10 mouse cellular contexts compared by ENCODE assay signal in genomic region chr1:64295512-64295945, GRCm38 (mm10).
DNase-seq lines count a peak whose midpoint lies in the region; ATAC-seq lines count a peak whose summit lies in the region.
"Had no signal": no experiment of that assay in that cellular context is flagged by ENCODE, and none has a peak within 500 bp of the region (broad histone marks: within the 10 kb centered on the region; RNA-seq: fewer than 3 reads in every experiment).

No protein-coding gene starts in this region.

- WGBS in midbrain, embryonic 14.5 days = 29% methylated on average over 6 of the region's 6 CpGs
- WGBS in midbrain, embryonic 13.5 days = 40% methylated on average over 6 of the region's 6 CpGs
- 28% methylated on average over 6 of the region's 6 CpGs for WGBS in hindbrain, embryonic 15.5 days
- 45% methylated on average over 6 of the region's 6 CpGs for WGBS in macrophage (ENCODE audit: missing documents)

- H3K9me3 ChIP-seq in midbrain, embryonic 14.5 days (ENCODE audit: control insufficient read depth, low read length) = no peaks in the 10 kb centered on the region
- H3K9me3 ChIP-seq in midbrain, embryonic 13.5 days = no peaks in the 10 kb centered on the region
- H3K9me3 ChIP-seq in hindbrain, embryonic 15.5 days = no peaks in the 10 kb centered on the region
- H3K9me3 ChIP-seq: limb, embryonic 10.5 days had no signal

- DNase-seq in adrenal gland, postnatal 14 days = peak; percentile 43
- no peak for DNase-seq in adrenal gland, postnatal 25 days
- peak; percentile 48 for DNase-seq in midbrain, embryonic 14.5 days
- DNase-seq in frontal cortex, postnatal 14 days (ENCODE audit: low spot score in 2 of 2) = no peak
- no peak for DNase-seq in T-cell, adult 2 months (ENCODE audit: low spot score)

- no peak overlapping the region for H3K4me3 ChIP-seq in midbrain, embryonic 14.5 days (replicated peaks; ENCODE audit: low read depth, low read length)
- no peak overlapping the region for H3K4me3 ChIP-seq in midbrain, embryonic 13.5 days (replicated peaks)
- H3K4me3 ChIP-seq in hindbrain, embryonic 15.5 days = no peak overlapping the region
- H3K4me3 ChIP-seq in macrophage (ENCODE audit: inconsistent target) = no peak overlapping the region
- H3K4me3 ChIP-seq: limb, embryonic 10.5 days; myocyte had no signal

- no peaks in the 10 kb centered on the region for H3K36me3 ChIP-seq in midbrain, embryonic 14.5 days (ENCODE audit: control insufficient read depth, insufficient read depth, low read length)
- no peaks in the 10 kb centered on the region for H3K36me3 ChIP-seq in midbrain, embryonic 13.5 days
- no peaks in the 10 kb centered on the region for H3K36me3 ChIP-seq in hindbrain, embryonic 15.5 days
- H3K36me3 ChIP-seq in macrophage (ENCODE audit: inconsistent target) = no peaks in the 10 kb centered on the region
- H3K36me3 ChIP-seq: limb, embryonic 10.5 days had no signal

- no peak for ATAC-seq in midbrain, embryonic 14.5 days (ENCODE audit: low FRiP score, low TSS enrichment)
- ATAC-seq in midbrain, embryonic 13.5 days = no peak
- no peak for ATAC-seq in hindbrain, embryonic 15.5 days (ENCODE audit: low FRiP score, low read depth)

- H3K9ac ChIP-seq in midbrain, embryonic 14.5 days (replicated peaks; ENCODE audit: low read length) = no peak overlapping the region
- no peak overlapping the region for H3K9ac ChIP-seq in midbrain, embryonic 13.5 days (replicated peaks)
- H3K9ac ChIP-seq in hindbrain, embryonic 15.5 days = no peak overlapping the region

- no peaks in the 10 kb centered on the region for H3K27me3 ChIP-seq in midbrain, embryonic 14.5 days (ENCODE audit: control insufficient read depth, insufficient read depth, low read length)
- H3K27me3 ChIP-seq in midbrain, embryonic 13.5 days = no peaks in the 10 kb centered on the region
- H3K27me3 ChIP-seq in hindbrain, embryonic 15.5 days = no peaks in the 10 kb centered on the region

- H3K4me2 ChIP-seq in midbrain, embryonic 14.5 days (ENCODE audit: low read length) = no peak overlapping the region
- H3K4me2 ChIP-seq in midbrain, embryonic 13.5 days (replicated peaks) = no peak overlapping the region
- H3K4me2 ChIP-seq in hindbrain, embryonic 15.5 days = no peak overlapping the region

- H3K4me1 ChIP-seq in midbrain, embryonic 14.5 days (ENCODE audit: control insufficient read depth, insufficient read depth, low read length) = peaks cover 10% of the 10 kb centered on the region; the same call in 1 of the 2 replicates
- peaks cover 18% of the 10 kb centered on the region; the same call in 1 of the 2 replicates for H3K4me1 ChIP-seq in midbrain, embryonic 13.5 days (replicated peaks)
- H3K4me1 ChIP-seq in hindbrain, embryonic 15.5 days (replicated peaks) = no peaks in the 10 kb centered on the region; the same call in 1 of the 2 replicates

- H3K27ac ChIP-seq in midbrain, embryonic 14.5 days (replicated peaks; ENCODE audit: low read depth, low read length) = no peak overlapping the region
- no peak overlapping the region for H3K27ac ChIP-seq in midbrain, embryonic 13.5 days
- H3K27ac ChIP-seq in hindbrain, embryonic 15.5 days (replicated peaks) = 0 out of 2 replicates have a peak overlapping the region, but pooled peaks have one; percentile 39
- peak overlapping the region; percentile 78 for H3K27ac ChIP-seq in macrophage
- H3K27ac ChIP-seq: limb, embryonic 10.5 days had no signal

- H3K79me2 ChIP-seq in macrophage (ENCODE audit: inconsistent target) = no peaks in the 10 kb centered on the region

Comparison
In these comparisons a context has a peak if more than half of its experiments do, and no peak if none do; other contexts are left out.
1. DNase-seq: peak in adrenal gland, postnatal 14 days (single experiment) and midbrain, embryonic 14.5 days (single experiment); none in adrenal gland, postnatal 25 days (single experiment), frontal cortex, postnatal 14 days (0 of 2) and T-cell, adult 2 months (single experiment).
2. H3K27ac ChIP-seq: peak in hindbrain, embryonic 15.5 days (single experiment) and macrophage (single experiment); none in midbrain, embryonic 14.5 days (single experiment) and midbrain, embryonic 13.5 days (single experiment).